Mouse (Mus musculus): ENCODE results near the gene Hoxd8.

The Hoxd8 gene

GRCm38 (mm10) chr2:74753175-74753523, 48.7 kb downstream of the Hoxd8 start:
- no peak for DNase-seq

DNA sequence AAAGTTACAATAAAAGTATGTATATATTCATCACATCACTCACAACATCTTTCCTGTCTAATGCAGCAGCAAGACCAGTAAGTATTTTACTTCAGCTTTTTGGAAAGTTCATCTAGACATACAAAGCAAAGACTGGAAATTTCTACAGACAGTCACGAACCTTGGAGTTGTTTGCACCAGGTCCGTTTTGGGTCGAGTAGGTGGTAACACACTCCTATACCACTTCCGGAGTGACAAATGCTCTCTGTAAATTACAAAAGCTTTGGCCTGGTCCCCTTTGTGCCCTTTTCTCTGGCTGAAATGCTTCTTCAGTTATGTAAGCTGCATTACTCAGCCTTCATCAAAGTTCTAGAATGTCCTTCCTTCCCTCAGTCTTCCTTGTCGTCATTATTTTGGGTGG, 49.3 kb downstream of the Hoxd8 start:
- no peak for DNase-seq

Measured in cerebellum, postnatal 10 days (tissue).